Mouse (Mus musculus) ES-Bruce4 (cell line): Measurements from ENCODE around the gene Clstn3. TPM values are rescaled to one million over a fixed set of nuclear protein-coding genes. Genes with fewer than 3 reads are reported as not detected.
"Not testable (repeated sequence)": the region's sequence is repeated elsewhere in the genome, so short reads cannot be mapped to it uniquely, and the experiment has no call there.

Experiments used
- H3K27ac ChIP-seq: 2 replicates; pipeline ENCODE4 v1.5.1; 2012; ENCODE audit warnings: low read length, inconsistent platforms; ENCODE audit not compliant: insufficient read depth
- H3K27me3 ChIP-seq: 2 replicates; pipeline ENCODE4 v1.6.1; 2012; ENCODE audit warnings: mild to moderate bottlenecking, low read length, inconsistent platforms; ENCODE audit not compliant: control insufficient read depth, poor library complexity, insufficient read depth, severe bottlenecking
- H3K36me3 ChIP-seq: 2 replicates; pipeline ENCODE4 v1.6.1; 2012; ENCODE audit warnings: inconsistent platforms, mild to moderate bottlenecking, low read length, moderate library complexity; ENCODE audit not compliant: control insufficient read depth, poor library complexity, insufficient read depth, severe bottlenecking
- H3K4me1 ChIP-seq: one replicate; pipeline ENCODE4 v1.8.1; 2011; ENCODE audit warnings: low read length; ENCODE audit not compliant: control insufficient read depth, insufficient read depth
- H3K4me3 ChIP-seq: 2 replicates; pipeline ENCODE4 v1.5.1; 2011; ENCODE audit warnings: low read depth, mild to moderate bottlenecking, low read length
- H3K9ac ChIP-seq: 2 replicates; pipeline ENCODE4 v1.6.1; 2012; ENCODE audit warnings: low read depth, mild to moderate bottlenecking, inconsistent platforms; ENCODE audit not compliant: poor library complexity, severe bottlenecking
- H3K9me3 ChIP-seq: replicated peaks from 2 replicates; pipeline ENCODE4 v1.6.1; 2012; ENCODE audit warnings: mild to moderate bottlenecking, low read length, inconsistent platforms; ENCODE audit not compliant: control insufficient read depth, poor library complexity, insufficient read depth, severe bottlenecking
- CTCF ChIP-seq: IDR thresholded peaks from one replicate; pipeline ENCODE4 v1.8.1; 2011; ENCODE audit warnings: low read depth, low read length
- EP300 ChIP-seq: IDR thresholded peaks from 2 replicates; pipeline ENCODE4 v1.6.1; 2011; ENCODE audit warnings: low read depth, low read length; ENCODE audit not compliant: insufficient read depth
- POLR2A ChIP-seq: IDR thresholded peaks from one replicate; pipeline ENCODE4 v1.8.1; 2011; ENCODE audit warnings: low read length; ENCODE audit not compliant: insufficient read depth
- polyA plus RNA-seq: library from polyadenylated mRNA; stranded (reverse); fragments of >200 nt; gene quantifications from 2 replicates; pipeline ENCODE4 v1.2.4, GENCODE M21; 2011; ENCODE audit warnings: low read depth; ENCODE audit not compliant: missing spikeins, insufficient read depth, insufficient read length

Gene Clstn3
- polyA plus RNA-seq, 1 experiment = 17.1 TPM

DNA sequence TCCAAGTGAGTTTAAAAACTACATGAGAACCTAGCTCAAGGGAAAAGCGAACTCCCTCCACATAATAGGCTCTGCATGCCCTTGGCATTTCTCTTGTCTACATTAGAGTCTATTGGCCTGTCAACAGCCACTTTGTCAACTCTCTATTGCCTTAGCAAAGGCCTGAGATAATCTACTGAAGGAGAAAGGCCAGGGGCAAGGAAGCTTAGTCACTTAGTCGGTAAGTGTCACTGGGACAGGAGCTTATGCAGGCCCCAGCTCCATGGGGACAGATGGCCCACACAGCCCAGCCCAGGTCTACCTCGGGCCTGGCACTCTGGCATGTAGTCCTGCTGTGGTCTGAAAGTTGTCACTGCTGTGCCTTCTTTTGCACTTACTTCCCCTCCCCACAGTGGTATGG lies 38.0 kb downstream of the Clstn3 start:
- Histone ChIP-seq H3K27me3 (no peaks in the 10 kb centered on the region), H3K4me3 (no peak overlapping the region)

DNA sequence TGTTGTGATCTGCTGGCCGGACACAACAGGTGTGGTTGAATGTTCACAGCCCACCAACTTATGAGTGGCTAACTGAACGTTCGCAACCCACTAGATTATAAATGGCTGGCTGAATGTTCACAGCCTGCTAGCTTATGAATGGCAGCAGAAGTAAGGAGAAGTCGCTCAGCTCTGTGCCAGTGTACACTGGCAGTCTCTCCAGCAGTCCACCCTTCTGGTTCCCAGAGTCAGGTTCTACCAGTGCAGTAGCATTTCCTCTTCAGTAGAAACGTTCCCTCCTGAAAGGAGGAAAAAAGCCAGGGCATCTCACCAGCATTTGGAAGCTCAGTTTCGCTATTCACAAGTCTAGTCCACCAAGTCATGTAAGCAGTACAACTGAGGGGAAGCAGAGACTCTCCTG lies 39.1 kb downstream of the Clstn3 start:
- H3K4me1 ChIP-seq = peaks cover 8% of the 10 kb centered on the region
- H3K27ac ChIP-seq = no peak overlapping the region
- TF ChIP-seq POLR2A (no peak), EP300 (no peak), CTCF (no peak)
- no peaks in the 10 kb centered on the region for H3K27me3 ChIP-seq
- no peak overlapping the region for H3K4me3 ChIP-seq
- no peaks in the 10 kb centered on the region; the same call in 1 of the 2 replicates for H3K9me3 ChIP-seq
- peak overlapping the region; percentile 40 for H3K9ac ChIP-seq
- no peaks in the 10 kb centered on the region for H3K36me3 ChIP-seq

More for the DNA sequence above, 38.0 kb downstream of the Clstn3 start:
- Histone ChIP-seq H3K27ac (no peak overlapping the region), H3K36me3 (no peaks in the 10 kb centered on the region), H3K4me1 (peaks cover 9% of the 10 kb centered on the region), H3K9ac (no peak overlapping the region), H3K9me3 (no peaks in the 10 kb centered on the region; the same call in 1 of the 2 replicates)
- no peak for TF ChIP-seq POLR2A
- TF ChIP-seq EP300 = no peak
- no peak for TF ChIP-seq CTCF

GRCm38 (mm10) chr6:124425042-124425441 lies 39.6 kb downstream of the Clstn3 start:
- not testable (repeated sequence) for H3K4me3 ChIP-seq, H3K27me3 ChIP-seq, H3K9me3 ChIP-seq, H3K36me3 ChIP-seq, H3K4me1 ChIP-seq, H3K27ac ChIP-seq
- peak overlapping the region; percentile 40; the same call in 1 of the 2 replicates for H3K9ac ChIP-seq
- peak; percentile 62; the same call in 1 of the 2 replicates for TF ChIP-seq EP300

GRCm38 (mm10) chr6:124424068-124424498 lies 40.5 kb downstream of the Clstn3 start:
- Histone ChIP-seq H3K9me3 (no peaks in the 10 kb centered on the region; the same call in 1 of the 2 replicates), H3K4me1 (peaks cover 2% of the 10 kb centered on the region), H3K27ac (no peak overlapping the region), H3K36me3 (no peaks in the 10 kb centered on the region), H3K27me3 (no peaks in the 10 kb centered on the region), H3K4me3 (no peak overlapping the region), H3K9ac (no peak overlapping the region)
- TF ChIP-seq CTCF = no peak
- TF ChIP-seq EP300 = no peak
- no peak for TF ChIP-seq POLR2A

GRCm38 (mm10) chr6:124418686-124419085 lies 45.9 kb downstream of the Clstn3 start:
- Histone ChIP-seq H3K27me3 (no peaks in the 10 kb centered on the region), H3K36me3 (no peaks in the 10 kb centered on the region), H3K27ac (no peak overlapping the region), H3K4me1 (no peaks in the 10 kb centered on the region), H3K9ac (no peak overlapping the region), H3K9me3 (no peaks in the 10 kb centered on the region; the same call in 1 of the 2 replicates), H3K4me3 (no peak overlapping the region)
- TF ChIP-seq CTCF = no peak
- no peak for TF ChIP-seq POLR2A
- no peak for TF ChIP-seq EP300

DNA sequence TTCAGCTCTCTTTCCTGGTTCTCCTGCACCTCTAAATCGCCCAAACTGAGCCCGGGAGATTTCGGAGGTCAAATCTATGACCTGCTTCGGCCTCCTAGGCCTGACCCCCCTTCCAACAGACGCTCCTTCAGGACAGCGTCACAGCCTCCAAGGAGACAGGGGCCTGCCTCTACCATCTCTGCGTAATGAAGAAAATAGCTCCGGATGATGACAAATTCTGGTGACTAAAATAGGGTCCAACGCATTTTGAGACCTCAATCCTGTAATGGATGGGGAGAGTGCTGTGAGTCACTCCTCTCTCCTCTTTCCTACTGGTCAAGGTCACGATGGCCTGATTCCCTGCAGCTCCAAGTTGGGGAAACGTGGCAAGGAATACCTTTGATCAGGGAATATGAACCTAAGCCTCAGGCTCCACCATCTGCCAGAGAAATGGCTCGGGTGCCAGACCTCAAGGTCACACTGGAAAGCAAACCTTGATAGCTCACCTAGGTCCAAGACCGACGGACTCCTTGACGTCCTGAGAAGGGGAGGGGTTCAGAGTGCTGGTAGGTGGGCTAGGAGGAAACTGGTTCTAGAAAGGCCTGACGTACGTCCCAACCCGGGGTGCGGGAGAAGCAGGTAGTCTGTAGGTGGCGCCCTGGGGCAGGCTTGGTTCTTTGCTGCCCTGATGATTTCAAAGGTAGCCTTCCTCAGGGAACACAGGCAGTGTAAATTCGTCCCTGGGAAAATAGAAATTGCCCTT lies 49.1 kb downstream of the Clstn3 start:
- H3K27ac ChIP-seq = peak overlapping the region; percentile 37
- no peaks in the 10 kb centered on the region for H3K4me1 ChIP-seq
- TF ChIP-seq EP300 (no peak), CTCF (peak; percentile 85), POLR2A (no peak)
- peak overlapping the region; percentile 56 for H3K4me3 ChIP-seq
- no peaks in the 10 kb centered on the region for H3K27me3 ChIP-seq
- peaks cover 10% of the 10 kb centered on the region for H3K36me3 ChIP-seq
- H3K9me3 ChIP-seq = no peaks in the 10 kb centered on the region
- H3K9ac ChIP-seq = peak overlapping the region; percentile 96
